Mouse (Mus musculus): ENCODE measurements around the gene Usp32. TPM values are rescaled to one million over a fixed set of nuclear protein-coding genes. Genes with fewer than 3 reads are reported as not detected.

Gene Usp32
- total RNA-seq, 4 experiments from 2014 or later, result 21.0 to 23.9 (median 22.7) TPM

GRCm38 (mm10) chr11:84979351-84979750, 160.6 kb downstream of the Usp32 start:
- DNase-seq (ENCODE audit: low spot score), result no peak

GRCm38 (mm10) chr11:84978113-84978512, 161.8 kb downstream of the Usp32 start:
- DNase-seq (ENCODE audit: low spot score), result no peak

GRCm38 (mm10) chr11:84977385-84977952, 162.5 kb downstream of the Usp32 start:
- peak; percentile 60 for DNase-seq (ENCODE audit: low spot score)

GRCm38 (mm10) chr11:84976706-84977105, 163.3 kb downstream of the Usp32 start:
- no peak for DNase-seq (ENCODE audit: low spot score)

GRCm38 (mm10) chr11:84974582-84974981, 165.4 kb downstream of the Usp32 start:
- no peak for DNase-seq (ENCODE audit: low spot score)

- DNase-seq (ENCODE audit: low spot score), result no peak
These were observed 166.3 kb downstream of the Usp32 start for GRCm38 (mm10) chr11:84973661-84974060.

- DNase-seq (ENCODE audit: low spot score), result no peak
These were observed 167.9 kb downstream of the Usp32 start for GRCm38 (mm10) chr11:84972067-84972466.

GRCm38 (mm10) chr11:84968775-84969174, 171.2 kb downstream of the Usp32 start:
- peak; percentile 70 for DNase-seq (ENCODE audit: low spot score)

- DNase-seq (ENCODE audit: low spot score), result no peak
These were observed 171.7 kb downstream of the Usp32 start for GRCm38 (mm10) chr11:84968309-84968708.

- DNase-seq (ENCODE audit: low spot score), result no peak
These were observed 172.8 kb downstream of the Usp32 start for GRCm38 (mm10) chr11:84967113-84967512.

GRCm38 (mm10) chr11:84966696-84967095, 173.3 kb downstream of the Usp32 start:
- no peak for DNase-seq (ENCODE audit: low spot score)

GRCm38 (mm10) chr11:84963556-84963955, 176.4 kb downstream of the Usp32 start:
- no peak for DNase-seq (ENCODE audit: low spot score)

- no peak for DNase-seq (ENCODE audit: low spot score)
These were observed 177.4 kb downstream of the Usp32 start for GRCm38 (mm10) chr11:84962536-84962935.

GRCm38 (mm10) chr11:84961571-84961970, 178.4 kb downstream of the Usp32 start:
- DNase-seq (ENCODE audit: low spot score), result no peak

- no peak for DNase-seq (ENCODE audit: low spot score)
These were observed 179.2 kb downstream of the Usp32 start for GRCm38 (mm10) chr11:84960780-84961179.

GRCm38 (mm10) chr11:84960291-84960690, 179.7 kb downstream of the Usp32 start:
- no peak for DNase-seq (ENCODE audit: low spot score)

GRCm38 (mm10) chr11:84959701-84960181, 180.2 kb downstream of the Usp32 start:
- peak; percentile 70 for DNase-seq (ENCODE audit: low spot score)

GRCm38 (mm10) chr11:84959181-84959580, 180.8 kb downstream of the Usp32 start:
- no peak for DNase-seq (ENCODE audit: low spot score)

- DNase-seq (ENCODE audit: low spot score), result no peak
These were observed 181.7 kb downstream of the Usp32 start for GRCm38 (mm10) chr11:84958271-84958630.

- no peak for DNase-seq (ENCODE audit: low spot score)
These were observed 182.2 kb downstream of the Usp32 start, which contains the start of gene Car4 for GRCm38 (mm10) chr11:84957591-84958270. Gene Car4, plus strand, starts transcription at chr11:84957786.

- no peak for DNase-seq (ENCODE audit: low spot score)
These were observed 182.8 kb downstream of the Usp32 start for GRCm38 (mm10) chr11:84957171-84957570.

- no peak for DNase-seq (ENCODE audit: low spot score)
These were observed 183.6 kb downstream of the Usp32 start for GRCm38 (mm10) chr11:84956400-84956799.

GRCm38 (mm10) chr11:84952611-84953010, 187.3 kb downstream of the Usp32 start:
- DNase-seq (ENCODE audit: low spot score), result no peak
